Mouse (Mus musculus) heart, embryonic 13.5 days (tissue): ENCODE measurements around the gene Phyhipl. TPM values are rescaled to one million over a fixed set of nuclear protein-coding genes. Genes with fewer than 3 reads are reported as not detected.

Experiments used
- ATAC-seq: fragments of 200-750 bp; cut with Nextera tagmentation; 2 replicates; pipeline ENCODE4 v1.8.0; 2017; ENCODE audit warnings: moderate TSS enrichment; ENCODE audit not compliant: insufficient number of reproducible peaks, low FRiP score, low TSS enrichment; ENCODE audit errors: extremely low read depth
- H3K27ac ChIP-seq: fragments of 300-500 bp; sonication (generic); replicated peaks from 2 replicates; pipeline ENCODE4 v1.5.1; 2015; ENCODE audit warnings: moderate library complexity, mild to moderate bottlenecking, inconsistent platforms
- H3K27me3 ChIP-seq: fragments of 300-500 bp; sonication (generic); replicated peaks from 2 replicates; pipeline ENCODE4 v1.6.1; 2015; ENCODE audit warnings: mild to moderate bottlenecking, inconsistent platforms
- H3K36me3 ChIP-seq: fragments of 300-500 bp; sonication (generic); 2 replicates; pipeline ENCODE4 v1.6.1; 2015; ENCODE audit warnings: mild to moderate bottlenecking, inconsistent platforms
- H3K4me1 ChIP-seq: fragments of 300-500 bp; sonication (generic); 2 replicates; pipeline ENCODE4 v1.6.1; 2015; ENCODE audit warnings: inconsistent platforms
- H3K4me2 ChIP-seq: fragments of 300-500 bp; sonication (generic); 2 replicates; pipeline ENCODE4 v1.6.1; 2015; ENCODE audit warnings: inconsistent platforms, mild to moderate bottlenecking, moderate library complexity
- H3K4me3 ChIP-seq: fragments of 300-500 bp; sonication (generic); 2 replicates; pipeline ENCODE4 v1.5.1; 2015; ENCODE audit warnings: moderate library complexity, mild to moderate bottlenecking, inconsistent platforms
- H3K9ac ChIP-seq: fragments of 300-500 bp; sonication (generic); 2 replicates; pipeline ENCODE4 v1.6.1; 2015; ENCODE audit warnings: inconsistent platforms, mild to moderate bottlenecking, moderate library complexity
- H3K9me3 ChIP-seq: fragments of 300-500 bp; sonication (generic); 2 replicates; pipeline ENCODE4 v1.6.1; 2016; ENCODE audit warnings: inconsistent platforms
- WGBS: fragments of 180-500 bp; shearing (Covaris S2); methylation state at CpG from one replicate; pipeline ENCODE4 v1.1.7; 2015; ENCODE audit warnings: mixed read lengths; 5-methylcytosine and 5-hydroxymethylcytosine counted together
- polyA plus RNA-seq: library from polyadenylated mRNA; unstranded; fragments of >200 nt; fragmentation: Nextera tagmentation; extraction: Ambion mirVana; gene quantifications from 2 replicates; pipeline ENCODE4 v1.2.1, GENCODE M21; 2015

The Phyhipl gene
- polyA plus RNA-seq, 1 experiment from 2014 or later, result 1.0 TPM

- ATAC-seq, result no peak
- peaks cover 9% of the 10 kb centered on the region for H3K9me3 ChIP-seq
- H3K4me1 ChIP-seq, result no peaks in the 10 kb centered on the region
- H3K9ac ChIP-seq, result no peak overlapping the region
- peaks cover 17% of the 10 kb centered on the region for H3K36me3 ChIP-seq
- H3K27ac ChIP-seq, result no peak overlapping the region
- no peak overlapping the region for H3K4me3 ChIP-seq
- H3K27me3 ChIP-seq, result no peaks in the 10 kb centered on the region
- H3K4me2 ChIP-seq, result no peak overlapping the region
- 77% methylated on average over 12 of the region's 12 CpGs for WGBS
Measured at GRCm38 (mm10) chr10:70530185-70530823, 125.5 kb downstream of the Phyhipl start.

GRCm38 (mm10) chr10:70521379-70521778 is 134.4 kb downstream of the Phyhipl start:
- peaks cover 8% of the 10 kb centered on the region; the same call in 1 of the 2 replicates for H3K27me3 ChIP-seq
- peaks cover 19% of the 10 kb centered on the region for H3K36me3 ChIP-seq
- no peak for ATAC-seq
- no peak overlapping the region for H3K27ac ChIP-seq
- H3K4me3 ChIP-seq, result peak overlapping the region; percentile 51
- H3K4me1 ChIP-seq, result peaks cover 23% of the 10 kb centered on the region
- peak overlapping the region; percentile 94 for H3K4me2 ChIP-seq
- WGBS, result 24% methylated on average over 5 of the region's 5 CpGs
- peaks cover 7% of the 10 kb centered on the region for H3K9me3 ChIP-seq
- peak overlapping the region; percentile 64 for H3K9ac ChIP-seq

- peak overlapping the region; percentile 6 for H3K27ac ChIP-seq
Measured at GRCm38 (mm10) chr10:70520143-70521131, 135.3 kb downstream of the Phyhipl start.

DNA sequence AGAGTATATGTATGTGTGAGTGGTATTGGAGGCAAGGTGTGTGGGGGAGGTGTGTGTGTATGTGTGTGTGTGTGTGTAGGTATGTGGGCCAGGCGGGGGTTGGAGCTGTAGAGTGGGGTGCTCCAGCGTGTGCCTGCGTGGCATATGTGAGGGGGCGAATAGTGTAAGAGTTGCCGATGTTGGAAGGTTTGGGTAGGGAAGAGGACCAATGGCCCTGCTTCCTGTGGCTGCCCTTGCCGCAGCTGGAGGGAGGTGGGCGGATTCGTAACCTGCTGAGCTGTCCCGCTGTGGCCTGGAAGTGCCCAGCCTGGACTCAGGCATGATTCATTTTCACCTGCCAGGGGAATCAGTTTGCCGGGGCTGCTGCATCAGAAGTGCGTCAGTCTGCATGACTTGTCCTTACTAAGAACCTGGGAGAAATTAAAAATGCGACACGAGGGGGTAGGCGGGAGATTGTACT is 136.1 kb downstream of the Phyhipl start:
- Histone ChIP-seq H3K9me3 (no peaks in the 10 kb centered on the region), H3K27me3 (peaks cover 8% of the 10 kb centered on the region; the same call in 1 of the 2 replicates), H3K4me1 (peaks cover 23% of the 10 kb centered on the region), H3K36me3 (peaks cover 9% of the 10 kb centered on the region), H3K4me2 (peak overlapping the region; percentile 94), H3K27ac (peak overlapping the region; percentile 6; the same call in 1 of the 2 replicates), H3K4me3 (peak overlapping the region; percentile 51), H3K9ac (peak overlapping the region; percentile 64)
- no peak for ATAC-seq
- 11% methylated on average over 14 of the region's 14 CpGs for WGBS

More at GRCm38 (mm10) chr10:70520143-70521131, 135.3 kb downstream of the Phyhipl start:
- Histone ChIP-seq H3K27me3 (peaks cover 8% of the 10 kb centered on the region; the same call in 1 of the 2 replicates), H3K4me2 (peak overlapping the region; percentile 94), H3K9me3 (peaks cover 2% of the 10 kb centered on the region), H3K9ac (peak overlapping the region; percentile 64), H3K36me3 (peaks cover 15% of the 10 kb centered on the region), H3K4me3 (peak overlapping the region; percentile 51), H3K4me1 (peaks cover 23% of the 10 kb centered on the region)
- 1% methylated on average over 38 of the region's 38 CpGs for whole genome bisulfite sequencing
- ATAC-seq, result no peak; the same call in 1 of the 2 replicates

GRCm38 (mm10) chr10:70516661-70517060 is 139.1 kb downstream of the Phyhipl start:
- no peak overlapping the region for H3K27ac ChIP-seq
- no peaks in the 10 kb centered on the region for H3K9me3 ChIP-seq
- no peak overlapping the region for H3K9ac ChIP-seq
- H3K4me2 ChIP-seq, result no peak overlapping the region
- ATAC-seq, result no peak
- H3K4me1 ChIP-seq, result peaks cover 21% of the 10 kb centered on the region
- 81% methylated on average over 8 of the region's 8 CpGs for WGBS
- no peaks in the 10 kb centered on the region for H3K36me3 ChIP-seq
- no peak overlapping the region for H3K4me3 ChIP-seq
- peaks cover 8% of the 10 kb centered on the region; the same call in 1 of the 2 replicates for H3K27me3 ChIP-seq

GRCm38 (mm10) chr10:70514848-70515247 is 140.9 kb downstream of the Phyhipl start:
- no peaks in the 10 kb centered on the region for H3K36me3 ChIP-seq
- H3K27ac ChIP-seq, result no peak overlapping the region
- H3K27me3 ChIP-seq, result peaks cover 8% of the 10 kb centered on the region; the same call in 1 of the 2 replicates
- no peak overlapping the region for H3K4me2 ChIP-seq
- H3K4me3 ChIP-seq, result no peak overlapping the region
- no peak overlapping the region for H3K9ac ChIP-seq
- no peaks in the 10 kb centered on the region for H3K9me3 ChIP-seq
- H3K4me1 ChIP-seq, result peaks cover 6% of the 10 kb centered on the region
- 80% methylated on average over 9 of the region's 9 CpGs for WGBS
- ATAC-seq, result no peak

GRCm38 (mm10) chr10:70507880-70508279 is 147.9 kb downstream of the Phyhipl start:
- Histone ChIP-seq H3K4me2 (no peak overlapping the region), H3K27ac (no peak overlapping the region), H3K9ac (no peak overlapping the region), H3K36me3 (peaks cover 8% of the 10 kb centered on the region; the same call in 1 of the 2 replicates), H3K4me3 (no peak overlapping the region), H3K27me3 (no peaks in the 10 kb centered on the region), H3K9me3 (peaks cover 6% of the 10 kb centered on the region; the same call in 1 of the 2 replicates), H3K4me1 (peaks cover 4% of the 10 kb centered on the region; the same call in 1 of the 2 replicates)
- WGBS, result 79% methylated on average over 3 of the region's 3 CpGs
- no peak for ATAC-seq

Other genes starting within 250 kb of the Phyhipl start
- 9.5 and 10.0 TPM in 2 replicates for gene Fam13c, start 215.5 kb downstream of the Phyhipl start, polyA plus RNA-seq